Comparison of ENCODE assay signal across 7 mouse cellular contexts in the genomic region with DNA sequence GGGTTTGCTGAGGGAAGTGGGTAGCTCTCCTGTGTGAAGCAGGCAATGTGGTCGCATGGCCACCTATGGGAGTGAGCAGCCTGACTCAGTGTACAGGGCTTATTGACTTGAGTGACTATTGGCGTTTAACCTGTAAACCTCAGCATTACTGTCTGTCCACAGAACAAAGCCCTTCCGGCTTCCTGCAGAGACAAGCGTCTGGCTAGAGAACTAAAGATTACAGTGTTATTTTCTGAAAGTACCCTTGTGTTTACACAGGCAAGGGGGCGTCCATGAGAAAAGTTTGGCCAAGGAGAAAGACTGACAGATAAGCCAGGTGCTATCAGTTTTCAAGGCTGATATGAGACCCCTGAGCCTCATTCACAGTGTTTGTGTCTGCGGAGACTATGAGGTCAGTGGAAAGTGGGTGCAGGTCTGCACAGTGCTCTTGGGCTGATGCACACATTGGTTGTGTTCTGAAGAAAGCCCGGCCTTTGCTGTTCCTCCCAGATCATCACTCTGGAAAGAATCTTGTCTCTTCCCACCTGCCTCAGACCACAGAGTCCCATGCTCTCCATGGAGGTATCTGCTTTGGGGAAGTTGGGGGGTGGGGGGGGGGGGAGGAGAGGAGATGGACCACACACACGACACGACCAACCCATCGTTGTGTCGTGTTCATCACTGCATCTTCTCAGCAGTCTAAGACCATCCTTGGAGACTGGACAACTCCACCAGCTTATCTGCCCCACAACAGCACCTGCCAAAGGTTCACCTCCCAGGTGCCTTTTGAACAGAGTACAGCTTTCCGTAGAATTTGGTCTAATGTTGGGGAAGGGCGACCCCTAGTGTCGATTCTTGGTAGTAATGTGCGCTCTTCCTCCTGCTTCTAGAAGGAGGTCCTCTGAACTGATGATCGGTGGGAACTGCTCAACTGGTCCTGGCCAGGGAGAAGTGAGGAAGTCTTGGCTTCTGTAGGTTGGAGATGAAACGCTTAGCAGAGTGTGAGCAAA. TPM values are rescaled to one million over a fixed set of nuclear protein-coding genes. Genes with fewer than 3 reads are reported as not detected.
DNase-seq lines count a peak whose midpoint lies in the region; ATAC-seq lines count a peak whose summit lies in the region.

No protein-coding gene starts in this region.

- ATAC-seq in midbrain, embryonic 11.5 days (ENCODE audit: low FRiP score) = peak; percentile 63; the same call in 1 of the 2 replicates

- H3K4me3 ChIP-seq in midbrain, embryonic 11.5 days (ENCODE audit: low read depth, low read length) = no peak overlapping the region

- no peak overlapping the region for H3K27ac ChIP-seq in midbrain, embryonic 11.5 days (ENCODE audit: low read depth, low read length)

- no peaks in the 10 kb centered on the region for H3K9me3 ChIP-seq in midbrain, embryonic 11.5 days (ENCODE audit: control insufficient read depth, low read length)

- H3K4me2 ChIP-seq in midbrain, embryonic 11.5 days = no peak overlapping the region

- no peaks in the 10 kb centered on the region for H3K36me3 ChIP-seq in midbrain, embryonic 11.5 days (ENCODE audit: control insufficient read depth, insufficient read depth, low read length)

- H3K9ac ChIP-seq in midbrain, embryonic 11.5 days (ENCODE audit: low read length) = no peak overlapping the region

- peak; percentile 84 for DNase-seq in adipocyte (ENCODE audit: low spot score)
- DNase-seq in cerebellum, postnatal 36 days = peak; percentile 76 to 81
- peak; percentile 68 for DNase-seq in gastrocnemius, postnatal 10 days
- peak; percentile 87 for DNase-seq in induced T-regulatory cell, adult 2 months (ENCODE audit: low read depth)
- peak; percentile 43 to 52 for DNase-seq in left cerebral cortex, postnatal 36 days (ENCODE audit: low spot score in 2 of 2)
- DNase-seq in midbrain, embryonic 11.5 days (ENCODE audit: low spot score, missing footprints) = peak; percentile 98
- peak; percentile 42 for DNase-seq in spleen, adult 12 weeks (ENCODE audit: low spot score)

- peaks cover 5% of the 10 kb centered on the region; the same call in 1 of the 2 replicates for H3K4me1 ChIP-seq in midbrain, embryonic 11.5 days (ENCODE audit: control insufficient read depth, insufficient read depth, low read length)

- WGBS in midbrain, embryonic 11.5 days = 30% methylated on average over 17 of the region's 17 CpGs

- H3K27me3 ChIP-seq in midbrain, embryonic 11.5 days (ENCODE audit: control insufficient read depth, insufficient read depth, low read length) = no peaks in the 10 kb centered on the region; the same call in 1 of the 2 replicates

- intact Hi-C loops in left cerebral cortex, postnatal 36 days (cut with DNase I) = loop anchor here (5.0 to 10.0 kb wide), 2 partner anchors 272 to 760 kb away; a partner anchor contains a TSS

RNA-seq across cellular contexts. Expression of a gene that starts 40.0 kb away (rescaled TPM):
- total RNA-seq in gastrocnemius, postnatal 10 days (2021) = 10 to 100 TPM; 14.0 to 18.3 TPM
- total RNA-seq in left cerebral cortex, postnatal 36 days (2021) = 100 to 1,000 TPM; 143 to 155 TPM
- 49.9 and 55.1 TPM in 2 replicates for polyA plus RNA-seq in midbrain, embryonic 11.5 days (2014; fragmentation: Nextera tagmentation; extraction: Ambion mirVana)

Comparison
In these comparisons a context has a peak if more than half of its experiments do, and no peak if none do; other contexts are left out.
1. DNase-seq: peak in every context shown above with its lines; median percentile 98 in midbrain, embryonic 11.5 days; 87 in induced T-regulatory cell, adult 2 months; 84 in adipocyte; 78 in cerebellum, postnatal 36 days; 68 in gastrocnemius, postnatal 10 days; 48 in left cerebral cortex, postnatal 36 days; 42 in spleen, adult 12 weeks.
2. RNA of a gene that starts 40.0 kb away (total RNA-seq): 143 to 155 TPM in left cerebral cortex, postnatal 36 days; 14.0 to 18.3 TPM in gastrocnemius, postnatal 10 days; every median in the first group is over 4 times any median in the second.